Mouse (Mus musculus) layer of hippocampus, adult 11-12 months (tissue): ENCODE data around the gene H2-Eb2.
A peak's percentile ranks its signal among the peaks of the same experiment; 100 is the strongest.
"Not testable (repeated sequence)": the region's sequence is repeated elsewhere in the genome, so short reads cannot be mapped to it uniquely, and the experiment has no call there.

Experiments
- DNase-seq: peaks from one replicate; pipeline ENCODE4 v3.0.0; 2022; ENCODE audit warnings: low spot score

The H2-Eb2 gene

DNA sequence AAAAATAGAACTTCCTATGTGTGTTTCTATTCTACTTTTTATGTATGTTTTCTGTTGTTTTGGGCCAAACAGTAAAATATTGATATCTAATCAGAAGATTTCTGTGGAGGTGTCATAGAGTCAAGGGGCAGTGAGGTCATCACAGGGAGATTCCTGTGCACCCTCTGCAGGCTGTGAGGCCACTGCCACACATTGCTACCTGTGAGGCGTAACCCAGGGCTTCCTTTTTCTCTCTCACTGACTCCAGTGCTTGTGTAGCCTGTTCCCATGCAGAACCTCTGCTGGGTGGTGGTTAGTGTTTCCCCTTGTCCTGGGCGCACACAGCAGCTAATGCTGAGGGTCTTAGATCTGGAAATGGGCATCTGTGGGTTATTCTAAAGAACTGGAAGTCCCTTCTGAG lies 19.1 kb upstream of the H2-Eb2 start:
- no peak for DNase-seq

- no peak for DNase-seq
Measured at GRCm38 (mm10) chr17:34307216-34307615, 18.2 kb upstream of the H2-Eb2 start.

DNA sequence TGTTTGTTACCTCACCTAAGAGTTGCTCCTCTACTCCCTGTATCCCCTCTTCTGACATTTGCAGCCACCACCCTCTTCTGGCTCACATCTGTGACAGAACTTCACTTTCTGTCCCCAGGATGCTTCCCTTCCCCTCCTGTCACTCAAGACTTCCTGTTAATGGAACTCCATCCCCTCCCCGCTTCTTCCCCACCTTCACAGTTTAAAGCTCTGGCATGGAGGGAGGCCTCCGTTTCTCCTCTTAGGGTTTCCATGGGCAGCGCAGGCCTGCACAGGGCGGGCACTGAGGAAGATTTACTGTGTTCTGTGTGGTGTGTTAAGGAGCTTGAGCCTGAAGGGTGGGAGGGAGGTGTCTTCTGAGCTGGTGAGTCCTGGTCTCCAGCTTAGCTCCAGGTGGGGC lies 17.3 kb upstream of the H2-Eb2 start:
- no peak for DNase-seq

DNA sequence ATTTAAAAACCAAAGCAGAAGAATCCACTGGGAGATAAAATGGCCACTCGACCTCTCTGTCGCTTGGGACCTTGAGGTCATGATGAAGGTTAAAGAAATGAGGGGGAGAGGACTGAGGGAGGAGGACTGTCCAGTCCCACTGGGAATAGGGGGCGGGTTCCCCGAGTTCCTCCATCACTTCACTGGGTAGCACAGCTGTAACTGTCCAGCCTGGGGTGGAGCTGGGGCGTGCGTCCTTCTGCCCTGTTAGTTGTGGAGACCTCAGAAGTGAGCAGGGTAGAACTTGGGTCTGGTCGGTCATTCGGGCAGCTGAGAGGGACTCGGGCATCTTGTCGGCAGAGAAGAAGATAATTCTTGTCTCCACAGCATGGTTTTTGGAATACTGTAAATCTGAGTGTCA lies 16.2 kb upstream of the H2-Eb2 start:
- DNase-seq: no peak

- DNase-seq: peak; percentile 71
Measured at GRCm38 (mm10) chr17:34309683-34310385, 15.6 kb upstream of the H2-Eb2 start.

DNA sequence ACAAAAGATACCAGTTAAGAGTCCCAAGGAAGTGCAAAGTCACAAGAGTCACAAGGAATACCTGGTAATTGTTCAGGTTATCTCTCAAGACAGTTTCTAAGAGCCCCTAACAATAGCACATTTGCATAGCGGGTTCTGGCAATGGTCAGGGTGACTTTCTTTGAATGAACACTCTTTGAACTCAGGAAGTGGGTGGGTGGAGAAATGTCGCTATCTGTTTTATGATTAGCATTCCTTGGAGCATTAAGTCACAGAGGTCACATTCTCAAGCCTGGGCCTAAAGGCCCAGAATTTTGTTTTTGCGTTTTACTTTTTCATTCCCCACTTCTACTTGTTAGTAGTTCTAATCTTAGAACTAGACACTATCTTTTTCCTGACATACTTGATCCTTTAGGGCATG lies 14.9 kb upstream of the H2-Eb2 start:
- DNase-seq: not testable (repeated sequence)

GRCm38 (mm10) chr17:34312185-34312584 lies 13.3 kb upstream of the H2-Eb2 start:
- no peak for DNase-seq

DNA sequence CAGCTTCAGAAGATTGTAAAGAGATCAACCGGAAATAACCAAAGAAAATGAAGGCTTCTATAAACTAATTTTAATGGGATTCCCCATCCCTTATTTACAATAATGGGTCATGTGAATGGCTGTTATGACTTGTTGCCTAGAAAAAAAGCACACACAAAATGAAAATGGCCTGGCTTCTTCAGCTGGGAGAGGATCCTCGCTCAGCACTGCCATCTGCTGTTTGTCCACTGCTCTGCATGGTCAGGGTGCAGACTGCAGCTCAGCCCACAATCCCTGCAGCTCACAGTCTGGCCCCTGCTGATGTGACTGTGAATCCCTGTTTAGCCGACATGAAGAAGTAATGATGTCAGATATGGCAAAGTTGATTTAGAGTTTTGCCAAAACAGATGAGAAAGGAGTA lies 12.1 kb upstream of the H2-Eb2 start:
- peak; percentile 80 for DNase-seq

DNA sequence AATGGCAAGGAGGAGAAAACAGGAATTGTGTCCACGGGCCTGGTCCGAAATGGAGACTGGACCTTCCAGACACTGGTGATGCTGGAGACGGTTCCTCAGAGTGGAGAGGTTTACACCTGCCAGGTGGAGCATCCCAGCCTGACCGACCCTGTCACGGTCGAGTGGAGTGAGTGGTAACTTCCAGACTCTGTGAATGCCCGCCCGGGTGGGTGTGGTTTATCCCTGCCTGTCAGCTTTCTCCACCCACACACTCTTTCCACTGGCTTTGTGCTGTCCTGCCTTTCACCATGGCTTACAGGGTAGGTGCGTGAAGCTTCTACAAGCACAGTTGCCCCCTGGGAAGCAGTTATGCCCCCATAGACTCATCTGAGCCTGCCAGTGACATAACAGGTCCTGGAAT lies 11.2 kb upstream of the H2-Eb2 start:
- no peak for DNase-seq

DNA sequence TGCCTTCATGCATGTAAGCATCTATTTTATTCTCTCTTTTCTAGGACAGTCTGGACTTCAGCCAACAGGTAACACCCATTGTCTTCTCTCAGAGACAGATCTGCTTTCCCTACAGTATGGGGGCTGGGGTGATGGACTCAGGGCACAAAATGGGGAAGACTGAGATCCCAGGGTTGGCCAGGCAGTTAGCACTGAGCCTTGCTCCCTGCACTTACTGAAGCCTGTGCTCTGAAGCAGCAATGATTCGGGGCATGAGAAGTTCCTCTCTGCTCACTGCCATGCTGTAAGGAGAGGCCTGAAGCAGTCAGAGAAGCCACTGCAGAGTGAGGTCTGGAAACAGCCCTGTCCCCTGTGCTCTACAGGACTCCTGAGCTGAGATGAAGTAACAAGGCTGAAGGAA lies 10.0 kb upstream of the H2-Eb2 start:
- no peak for DNase-seq

DNA sequence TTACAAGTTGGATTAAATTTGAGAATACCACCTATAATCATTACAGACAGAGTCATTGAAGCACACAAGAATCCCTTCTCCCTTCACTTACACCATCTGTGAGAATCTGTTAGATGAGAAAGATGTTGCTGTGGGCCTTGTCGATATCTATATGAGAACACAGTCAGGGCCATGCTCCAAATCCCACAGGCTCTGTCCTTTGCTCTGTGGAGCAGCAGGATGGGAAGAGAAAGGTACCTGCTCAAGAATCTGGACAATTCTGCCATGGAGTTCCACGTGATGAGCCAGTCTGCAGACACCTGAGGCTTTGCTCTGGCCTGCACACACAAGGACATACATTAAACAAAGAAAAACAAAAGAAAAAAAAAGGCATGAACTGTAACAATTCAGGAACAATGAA lies 8.8 kb upstream of the H2-Eb2 start:
- DNase-seq: no peak

DNA sequence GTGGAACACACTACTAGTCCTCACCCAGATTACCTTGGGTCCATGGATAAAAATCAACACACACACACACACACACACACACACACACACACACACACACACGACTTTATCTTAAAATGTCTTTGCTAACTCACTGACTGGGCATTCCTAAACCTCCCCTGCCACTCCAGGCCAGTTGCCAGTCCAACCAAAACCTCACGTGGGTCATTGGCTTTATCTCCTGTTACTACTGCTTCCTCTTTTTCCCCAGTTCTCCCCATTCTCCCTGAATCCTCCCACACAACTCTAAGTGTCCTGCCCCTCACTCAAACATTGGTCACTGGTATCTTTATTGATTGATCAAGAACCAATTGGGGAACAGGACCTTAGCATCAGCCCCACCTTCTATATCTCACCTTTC lies 8.2 kb upstream of the H2-Eb2 start:
- DNase-seq: no peak

DNA sequence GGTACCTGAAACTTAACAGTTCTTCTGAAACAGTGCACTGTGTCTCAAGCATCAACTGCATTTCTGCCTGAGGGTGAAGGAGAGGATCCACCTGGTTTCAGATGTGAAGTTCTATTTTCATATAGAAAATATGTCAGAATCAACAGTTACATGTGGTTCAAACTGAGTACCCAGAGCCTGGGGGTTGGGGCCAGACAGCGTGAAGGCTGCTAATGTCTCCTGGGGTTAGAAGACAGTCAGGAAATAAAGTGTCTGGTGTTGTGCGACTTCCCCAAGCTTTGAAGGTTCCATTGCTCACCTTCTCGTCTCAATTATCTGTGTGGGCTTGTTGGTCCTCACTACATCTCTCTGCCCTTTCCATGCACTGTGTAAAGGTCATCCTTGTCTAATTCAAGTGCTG lies 908 bp downstream of the H2-Eb2 start:
- no peak for DNase-seq

DNA sequence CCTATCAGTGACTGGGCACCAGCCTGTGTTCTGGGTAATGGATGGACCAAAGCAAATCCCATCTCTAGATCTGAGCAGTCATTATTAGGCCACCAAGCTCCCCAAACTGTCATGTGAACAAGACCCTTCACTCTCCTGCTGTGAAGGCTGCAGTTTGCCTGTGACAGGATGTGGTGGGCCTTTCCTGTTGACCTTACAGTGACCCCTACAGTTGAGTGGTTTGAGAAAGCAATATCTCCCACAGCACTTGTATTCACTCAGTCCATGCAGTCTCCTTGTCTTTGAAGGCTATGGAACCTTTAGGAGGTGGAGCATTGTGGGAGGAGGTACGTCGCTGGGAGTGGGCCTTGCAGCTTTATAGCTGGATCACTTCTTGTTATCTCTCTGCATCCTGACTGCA lies 4.3 kb downstream of the H2-Eb2 start:
- no peak for DNase-seq

GRCm38 (mm10) chr17:34331200-34331599 lies 5.7 kb downstream of the H2-Eb2 start:
- no peak for DNase-seq

DNA sequence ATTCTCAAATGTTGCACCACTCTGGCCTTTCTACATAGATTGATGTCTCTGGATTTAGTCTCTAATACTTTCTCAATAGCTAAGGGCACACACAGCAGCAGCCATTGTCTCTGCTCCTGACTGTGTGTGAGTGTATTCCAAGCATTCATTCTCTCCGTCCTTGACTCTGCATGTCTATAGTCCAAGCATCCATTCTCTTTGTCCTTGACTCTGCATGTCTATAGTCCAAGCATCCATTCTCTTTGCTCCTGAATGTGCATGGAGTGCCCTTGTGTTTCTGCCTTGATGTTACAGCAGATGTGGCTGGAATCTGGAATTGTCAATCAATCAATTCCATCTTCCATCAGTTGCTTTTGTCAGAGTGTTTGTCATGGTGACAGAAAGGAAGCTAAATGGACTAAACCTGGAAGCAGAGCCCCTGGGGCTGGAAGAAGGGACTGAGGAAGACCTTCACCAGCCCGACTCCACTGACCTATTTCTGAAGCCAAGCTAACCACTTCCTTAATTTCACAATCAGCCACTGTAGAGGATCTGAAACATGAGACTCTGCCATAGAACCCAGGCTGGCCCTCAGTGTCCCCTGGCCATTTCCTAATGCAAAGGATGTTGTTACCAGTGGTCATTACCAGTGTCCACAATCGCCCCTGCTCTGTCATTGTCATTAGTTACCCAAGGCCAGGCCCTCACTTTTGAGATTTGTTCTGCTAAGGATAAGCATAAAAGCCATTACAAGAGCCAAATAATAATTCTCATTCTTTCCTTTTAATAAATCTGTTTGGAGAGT lies 15.3 kb downstream of the H2-Eb2 start:
- peak; percentile 25 for DNase-seq

GRCm38 (mm10) chr17:34344882-34345281 lies 19.4 kb downstream of the H2-Eb2 start:
- no peak for DNase-seq

DNA sequence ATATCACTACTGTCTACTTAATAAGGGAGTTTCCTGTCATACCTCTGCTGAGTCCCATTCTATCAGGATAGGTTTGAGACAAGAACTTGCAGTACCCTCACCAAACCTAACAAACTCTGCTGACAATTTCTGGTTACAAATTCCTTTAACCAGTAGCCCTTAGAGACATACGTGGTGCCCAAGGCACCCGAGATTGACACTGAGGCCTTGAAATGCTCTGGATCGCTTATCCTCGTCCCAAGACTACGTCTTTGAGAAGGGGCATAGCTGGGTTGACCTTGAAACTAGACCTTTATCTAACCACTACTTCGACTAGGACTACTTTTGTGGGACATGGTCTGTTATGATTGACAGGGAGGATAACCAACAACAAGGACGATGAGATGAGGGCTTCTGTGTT lies 20.0 kb downstream of the H2-Eb2 start:
- no peak for DNase-seq

DNA sequence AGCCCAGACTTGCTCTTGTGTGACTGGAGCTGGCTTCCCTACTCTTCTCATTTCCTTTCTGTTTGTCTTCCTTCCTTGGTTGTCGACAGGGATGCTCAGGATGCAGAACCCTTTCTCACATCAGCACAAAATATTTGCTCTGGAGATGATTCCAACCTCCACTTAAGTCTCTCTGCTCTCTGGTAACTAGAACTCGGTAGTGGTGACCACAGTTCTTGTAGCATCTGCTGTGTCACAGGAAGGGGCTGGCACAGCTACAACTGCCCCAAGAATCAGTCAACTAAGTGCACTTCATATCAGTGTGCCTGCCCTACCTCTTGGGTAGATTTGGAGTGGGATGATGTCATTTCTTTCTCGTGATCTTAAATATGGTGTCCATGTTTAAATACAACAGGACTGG lies 20.6 kb downstream of the H2-Eb2 start:
- DNase-seq: no peak

GRCm38 (mm10) chr17:34347606-34348308 lies 22.3 kb downstream of the H2-Eb2 start:
- peak; percentile 85 for DNase-seq

GRCm38 (mm10) chr17:34349429-34349828 lies 24.0 kb downstream of the H2-Eb2 start:
- DNase-seq: peak; percentile 85

DNA sequence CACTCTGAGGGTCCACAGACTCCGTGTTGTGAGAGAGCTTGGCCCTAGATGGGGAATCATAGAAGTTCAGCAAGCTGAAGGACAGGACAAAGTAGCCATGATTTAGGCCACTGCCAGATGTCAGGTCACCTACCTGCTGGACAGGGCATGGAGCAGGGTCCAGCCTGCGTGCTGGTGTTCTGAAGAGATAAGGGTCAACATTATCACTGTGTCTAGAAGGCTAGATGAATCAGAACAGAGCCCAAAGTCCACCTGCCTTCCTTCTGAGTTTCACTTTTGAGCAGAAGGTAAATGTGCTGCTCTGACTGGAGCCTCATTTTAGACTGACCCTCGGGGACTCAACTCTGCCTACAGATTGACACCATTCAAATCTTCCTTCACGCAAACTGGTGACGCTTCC lies 29.1 kb downstream of the H2-Eb2 start, which contains the start of gene Btnl2:
Btnl2 (plus strand) TSS at position 284 of the 400 bp plus-strand sequence.
- DNase-seq: no peak

- no peak for DNase-seq
Measured at GRCm38 (mm10) chr17:34354940-34355339, 29.5 kb downstream of the H2-Eb2 start.
